Mouse (Mus musculus): ENCODE results near the gene Gm26657.

The Gm26657 gene

DNA sequence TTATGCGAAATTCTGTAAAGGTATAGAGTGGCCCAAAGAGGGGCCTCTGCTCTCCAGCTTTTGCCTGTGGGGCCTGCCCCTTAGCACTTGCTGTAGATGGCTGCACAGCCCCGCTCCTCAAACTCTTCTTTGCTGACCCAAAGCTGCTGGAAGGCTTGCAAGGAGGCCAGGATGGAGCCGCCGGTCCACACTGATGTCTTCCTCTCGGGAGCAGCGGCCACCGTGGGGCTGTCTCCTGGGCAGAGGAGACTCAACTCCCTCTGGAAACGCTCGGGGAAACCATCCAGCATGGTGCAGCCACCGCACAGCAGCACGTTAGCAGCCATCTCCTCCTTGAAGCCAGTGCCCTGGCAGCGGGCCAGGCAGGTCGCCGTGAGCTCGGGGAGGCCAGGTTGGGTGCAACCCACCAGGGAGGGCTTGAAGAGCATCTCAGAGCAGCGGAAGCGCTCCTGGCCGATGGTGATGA lies at the start of gene Gm26657:
Gene Gm26657 (plus strand): TSS at position 51 of the 466 bp plus-strand sequence.
- DNase-seq: no peak

DNA sequence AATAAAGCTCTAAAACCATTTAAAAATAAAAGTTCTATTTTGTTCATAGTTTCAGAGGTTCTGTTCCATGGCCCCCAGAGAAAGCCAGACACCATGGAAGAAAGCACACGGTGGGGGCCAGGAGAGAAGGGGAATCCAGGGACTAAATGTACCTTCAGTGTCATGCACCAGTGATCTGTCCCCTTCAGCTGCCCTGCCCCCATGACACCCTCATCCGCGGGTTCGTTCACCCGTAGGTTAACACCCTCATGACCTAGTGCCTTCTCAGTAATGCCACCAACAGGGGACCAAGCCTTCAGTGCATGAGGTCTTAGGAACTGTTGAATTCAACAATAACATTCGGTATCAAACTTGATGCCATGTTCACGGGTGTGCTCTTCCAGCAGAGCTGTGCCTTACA lies 43.5 kb upstream of the Gm26657 start:
- no peak for DNase-seq

DNA sequence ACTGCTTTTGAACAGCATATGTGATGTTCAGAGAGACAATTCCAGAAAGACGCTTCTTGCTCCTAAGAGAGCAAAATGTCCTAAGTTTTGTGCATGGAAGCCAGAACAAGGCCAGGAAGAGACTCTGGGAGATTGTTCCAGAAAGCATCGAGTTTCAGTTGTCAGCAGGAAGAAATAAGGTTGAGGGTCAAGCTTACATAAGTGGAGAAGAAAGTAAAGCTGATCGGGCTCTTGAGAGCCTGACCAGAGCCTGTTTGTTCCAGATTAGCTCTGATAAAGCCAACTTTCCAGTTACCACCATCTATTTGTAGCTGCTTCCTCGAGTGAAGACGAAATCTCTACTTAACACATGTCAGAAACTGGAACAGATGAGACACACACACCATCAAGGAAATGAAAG lies 41.2 kb upstream of the Gm26657 start:
- no peak for DNase-seq

DNA sequence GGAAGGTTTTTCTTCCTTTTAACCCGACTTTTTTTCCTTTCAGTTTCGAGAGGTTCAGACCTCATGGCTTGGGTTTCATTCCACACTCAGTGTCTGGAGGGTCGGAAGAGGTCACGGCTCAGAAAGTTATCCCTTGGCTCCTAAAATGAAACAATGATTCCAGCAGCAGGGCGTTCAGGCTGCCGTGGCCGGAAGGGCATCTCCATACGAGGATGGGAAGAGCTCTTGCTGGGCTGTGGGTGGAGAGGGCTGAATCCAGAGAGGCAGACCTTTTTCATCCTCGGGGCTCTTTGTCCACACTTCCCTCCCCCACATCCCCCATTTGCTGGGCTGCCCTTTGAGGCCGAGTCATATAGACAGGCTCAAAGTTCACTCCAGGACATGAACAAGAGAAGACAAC lies 37.6 kb upstream of the Gm26657 start:
- no peak for DNase-seq

DNA sequence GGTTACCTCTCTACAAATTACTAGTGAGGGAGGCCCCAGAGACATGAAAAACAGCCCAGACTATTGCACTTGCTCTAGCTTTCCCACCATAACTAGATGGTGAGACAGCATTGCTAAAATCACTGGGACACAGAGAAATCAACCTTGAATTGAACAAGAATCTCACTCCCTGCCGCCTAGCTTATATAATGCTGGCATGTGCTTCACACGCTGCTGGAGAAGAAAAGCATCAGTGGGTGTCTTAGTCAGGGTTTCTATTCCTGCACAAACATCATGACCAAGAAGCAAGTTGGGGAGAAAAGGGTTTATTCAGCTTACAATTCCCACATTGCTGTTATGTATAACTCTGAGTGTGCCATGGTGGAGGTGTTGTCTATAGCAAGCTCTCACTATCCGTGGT lies 26.7 kb upstream of the Gm26657 start:
- no peak for DNase-seq

DNA sequence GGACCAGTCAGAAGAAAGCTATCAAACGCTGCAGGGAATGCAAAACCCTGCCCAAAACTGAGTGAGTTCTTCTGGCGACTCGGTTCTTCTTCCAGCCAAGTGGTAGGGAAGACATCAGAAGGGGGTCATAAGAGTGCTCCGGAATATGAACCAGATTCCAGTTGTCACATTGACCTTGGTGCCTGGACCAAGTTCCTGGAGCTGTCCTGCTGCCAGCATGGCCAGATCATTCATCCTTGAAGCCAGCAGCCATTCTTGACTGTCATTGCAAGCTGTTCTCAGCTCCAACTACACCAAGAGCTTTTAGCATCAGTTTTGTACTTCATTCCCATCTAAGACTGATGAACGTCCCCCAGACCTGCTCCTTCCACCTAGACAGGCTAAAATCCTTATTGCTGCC lies 23.1 kb upstream of the Gm26657 start:
- no peak for DNase-seq

DNA sequence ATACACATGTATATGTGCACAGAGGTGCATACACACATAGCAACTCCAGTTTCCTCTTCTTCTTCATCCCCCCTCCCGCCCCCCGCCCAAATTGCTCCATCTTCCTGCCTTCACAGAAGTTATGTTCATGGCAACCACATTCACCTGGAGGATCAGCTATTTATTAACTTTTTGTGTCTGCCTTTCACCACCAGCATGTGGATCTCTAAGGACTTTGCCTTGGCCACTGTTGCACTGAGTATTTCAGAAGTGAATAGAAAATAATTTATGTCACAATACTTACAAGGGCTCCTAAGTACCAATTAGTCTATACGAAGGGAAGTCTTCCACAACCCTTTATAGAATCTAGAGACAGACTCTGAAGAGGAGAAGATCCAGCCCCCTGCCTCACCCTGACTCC lies 21.9 kb upstream of the Gm26657 start:
- no peak for DNase-seq

DNA sequence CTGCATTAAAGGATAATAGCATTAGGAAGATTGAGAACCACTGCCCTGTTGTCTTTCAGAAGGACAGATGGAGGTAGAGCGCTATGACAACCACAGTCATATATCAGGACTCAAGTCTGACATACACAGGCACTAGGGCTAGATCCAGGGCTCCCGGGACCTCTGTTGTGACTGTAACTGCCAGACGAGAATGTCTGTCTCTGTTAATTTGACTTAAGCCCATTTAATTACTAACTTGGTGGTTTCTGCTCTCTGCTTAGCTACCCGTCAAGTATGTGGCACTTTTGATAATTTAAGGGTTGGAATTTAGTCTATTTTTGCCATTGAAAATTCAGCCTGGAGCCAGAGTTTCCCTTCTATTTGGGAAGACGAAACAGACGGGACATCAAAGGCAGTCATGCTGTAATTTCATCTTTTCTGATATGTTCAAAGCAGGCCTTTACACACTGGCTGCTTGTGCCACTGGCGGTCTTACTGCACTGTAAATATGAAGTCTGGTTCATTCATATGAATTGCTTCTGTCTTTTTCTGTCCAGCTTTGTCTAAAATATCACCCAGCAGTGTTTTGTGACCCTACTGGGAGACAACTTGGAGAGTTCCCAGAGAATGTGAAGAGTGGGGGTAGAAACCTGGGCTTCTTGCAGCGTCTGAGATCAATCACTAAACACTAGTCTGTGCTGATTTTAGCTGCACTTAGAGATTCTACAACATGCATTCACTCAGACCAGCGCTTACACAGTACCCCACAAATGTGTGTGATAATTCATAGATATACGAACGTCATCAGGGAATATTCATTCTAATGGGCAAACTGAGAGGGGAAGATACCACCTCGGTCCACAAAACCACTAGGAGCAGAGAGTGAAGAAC lies 21.1 kb upstream of the Gm26657 start:
- DNase-seq: no peak

DNA sequence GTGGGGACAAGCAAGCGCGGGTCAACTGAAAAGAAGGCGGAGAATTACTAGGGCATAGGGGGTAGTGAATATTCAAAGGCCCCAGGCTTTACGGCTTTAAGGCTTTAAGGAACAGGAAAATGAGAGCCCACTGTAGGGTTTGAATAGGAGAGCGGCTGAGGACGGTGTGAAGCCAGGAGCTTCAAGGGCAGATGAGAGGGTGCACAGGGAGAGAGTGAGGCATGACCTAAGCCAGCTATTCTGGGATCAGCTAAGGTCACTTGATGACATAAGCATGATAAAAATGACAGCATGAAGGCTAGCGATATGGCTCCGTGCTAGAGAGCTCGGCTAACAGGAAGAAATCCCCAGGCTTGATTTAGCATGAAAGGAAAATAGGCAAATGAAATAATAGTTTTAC lies 20.4 kb upstream of the Gm26657 start:
- no peak for DNase-seq

DNA sequence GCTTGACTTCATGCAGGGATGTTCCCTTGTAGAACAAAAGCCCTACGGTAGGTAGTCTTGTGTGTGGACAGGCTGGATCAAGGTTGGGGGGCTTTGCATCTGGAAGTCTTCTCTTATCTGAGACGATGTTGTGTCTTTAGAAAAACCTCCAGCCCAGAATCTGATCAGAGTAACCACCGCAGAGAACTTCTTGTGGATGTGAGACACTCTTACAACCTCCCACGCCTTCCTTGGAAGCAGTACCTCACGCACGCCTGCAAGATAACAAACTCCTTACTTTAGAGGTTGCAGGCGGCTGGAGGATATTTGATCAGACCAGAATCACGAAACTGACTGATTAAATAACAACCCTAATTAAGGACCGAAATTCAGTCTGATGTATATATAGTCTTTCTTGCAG lies 19.5 kb upstream of the Gm26657 start:
- no peak for DNase-seq

DNA sequence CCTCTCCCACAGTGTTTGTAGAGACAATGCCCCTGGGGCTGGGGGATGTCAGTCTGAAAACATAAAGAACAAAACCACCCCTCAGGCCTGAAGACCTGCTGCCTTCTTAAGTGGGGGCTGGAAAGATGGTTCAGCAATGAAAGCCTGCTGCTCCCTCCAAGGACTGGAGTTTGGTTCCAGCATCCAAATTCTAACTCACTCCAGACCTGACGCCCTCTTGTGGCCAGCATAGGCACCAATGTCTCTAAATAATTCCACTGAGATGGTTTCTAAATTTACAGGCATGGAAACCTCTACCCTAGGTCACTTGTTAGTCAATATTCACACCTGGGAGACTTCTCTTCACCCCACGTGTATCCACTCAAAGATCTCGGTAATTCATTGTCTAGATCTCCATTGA lies 18.4 kb upstream of the Gm26657 start:
- DNase-seq: peak; percentile 53

DNA sequence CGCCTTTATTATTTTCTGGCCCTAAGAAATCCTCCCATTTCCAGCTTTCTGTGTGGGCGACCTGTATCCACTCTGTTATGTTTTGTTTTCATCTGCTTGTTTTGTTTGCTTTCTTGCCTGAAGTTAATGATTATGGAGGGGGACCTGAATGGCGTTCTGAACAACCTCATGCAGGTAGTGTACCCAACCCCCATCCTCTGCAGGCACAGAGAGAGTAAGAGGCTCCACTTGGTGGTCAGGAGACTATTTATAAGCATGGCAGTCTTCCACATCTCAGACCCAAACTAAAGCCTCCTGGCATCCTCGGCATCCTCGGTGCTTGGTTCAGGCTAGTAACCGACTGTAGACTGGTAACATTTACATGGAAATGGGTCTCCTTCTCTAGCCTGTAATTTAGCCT lies 17.5 kb upstream of the Gm26657 start:
- DNase-seq: no peak

DNA sequence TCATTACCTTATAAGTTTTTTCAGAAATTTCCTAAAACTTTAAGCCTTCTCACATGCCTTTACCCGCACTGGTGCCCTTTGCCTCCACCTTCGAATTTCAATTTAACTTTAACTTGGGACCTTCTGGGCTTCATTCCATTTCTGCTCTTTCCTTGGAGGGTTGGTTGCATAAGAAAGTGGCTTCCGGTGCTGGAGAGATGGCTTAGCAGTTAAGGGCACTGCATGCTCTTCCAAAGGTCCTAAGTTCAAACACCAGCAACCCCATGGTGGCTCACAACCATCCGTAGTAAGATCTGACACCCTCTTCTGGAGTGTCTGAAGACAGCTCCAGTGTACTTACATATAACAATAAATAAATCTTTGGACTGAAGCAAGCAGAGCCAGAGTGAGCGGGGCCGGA lies 16.6 kb upstream of the Gm26657 start:
- DNase-seq: no peak

DNA sequence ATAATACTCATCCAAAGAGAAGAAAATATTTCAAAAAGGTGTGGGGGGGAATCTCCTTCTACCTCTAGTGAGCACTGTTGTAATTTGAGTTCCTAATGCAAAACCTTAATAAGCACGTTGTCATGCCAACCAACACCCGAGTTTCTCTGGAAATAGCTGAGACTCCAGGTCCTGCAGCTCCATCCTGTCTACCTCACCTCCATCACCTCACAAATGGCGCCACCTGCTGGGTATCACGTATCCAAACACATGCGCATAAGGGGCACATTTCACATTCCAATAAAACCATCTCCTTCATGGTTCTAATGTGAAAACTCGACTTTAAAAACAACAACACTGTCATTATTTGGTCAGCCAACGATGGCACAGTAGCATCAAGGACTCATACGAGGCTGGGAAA lies 14.0 kb upstream of the Gm26657 start:
- DNase-seq: peak; percentile 69

DNA sequence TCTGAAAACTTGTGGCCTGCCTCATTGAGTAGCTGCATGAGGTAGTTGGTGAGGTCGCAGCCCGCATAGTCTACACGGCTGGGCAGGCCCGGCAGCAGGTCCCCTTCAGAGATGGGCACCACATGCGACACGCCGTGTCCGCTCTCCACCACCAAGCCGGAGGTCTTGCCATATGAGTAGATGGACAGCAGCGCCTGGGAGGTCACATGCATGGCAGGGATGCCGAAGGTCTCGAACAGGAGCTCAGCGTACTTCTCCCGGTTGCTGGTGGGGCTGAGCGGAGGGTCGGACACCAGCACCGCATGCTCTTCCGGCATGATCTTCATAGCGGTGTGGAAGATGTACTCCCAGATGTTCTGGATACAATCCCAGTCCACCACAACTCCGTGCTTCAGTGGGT lies 741 bp downstream of the Gm26657 start:
- DNase-seq: no peak

DNA sequence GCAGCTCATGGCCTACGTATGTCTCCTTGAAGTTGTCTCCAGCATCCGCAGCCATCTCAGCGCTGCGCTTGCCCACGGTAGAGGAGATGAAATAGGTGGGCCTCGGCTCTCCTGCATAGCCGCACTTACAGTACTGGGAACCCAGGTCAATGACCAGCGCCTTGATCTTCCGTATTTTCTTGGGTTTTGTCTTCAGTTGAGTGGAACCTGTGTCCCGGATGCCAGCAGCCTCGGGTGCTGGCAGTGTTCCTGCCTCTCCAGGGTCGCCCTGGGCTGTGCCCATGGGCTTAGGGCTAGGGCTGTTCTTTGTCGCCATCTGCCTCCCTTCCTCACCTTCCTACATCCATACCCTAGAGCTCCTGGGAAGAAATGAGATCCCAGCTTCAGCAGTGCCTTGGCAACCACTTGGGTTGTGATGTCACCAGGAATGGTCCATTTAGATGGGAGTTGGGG lies 1.2 kb downstream of the Gm26657 start, which contains the start of gene Actl7b:
Gene Actl7b (minus strand): TSS at position 403 of the 453 bp plus-strand sequence.
- DNase-seq: no peak

DNA sequence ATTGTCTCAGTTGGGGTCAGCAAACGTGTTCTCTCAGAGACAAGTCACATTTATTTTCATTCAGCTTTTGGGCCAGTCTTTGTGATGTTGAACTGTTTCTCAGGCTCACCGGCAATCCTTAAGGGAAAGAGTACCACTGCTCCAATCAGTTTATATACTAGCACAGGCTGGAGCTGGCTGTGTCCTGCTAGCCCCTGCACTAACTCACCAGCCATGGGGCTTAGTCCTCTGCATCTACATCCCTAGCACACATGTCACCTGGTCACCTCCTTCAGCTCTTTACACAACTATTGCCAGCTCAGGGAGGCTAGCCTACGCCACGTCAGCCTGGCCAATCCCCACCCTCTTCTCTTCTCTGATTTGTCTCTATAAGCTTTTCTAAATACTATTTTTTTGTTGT lies 2.8 kb downstream of the Gm26657 start:
- no peak for DNase-seq

DNA sequence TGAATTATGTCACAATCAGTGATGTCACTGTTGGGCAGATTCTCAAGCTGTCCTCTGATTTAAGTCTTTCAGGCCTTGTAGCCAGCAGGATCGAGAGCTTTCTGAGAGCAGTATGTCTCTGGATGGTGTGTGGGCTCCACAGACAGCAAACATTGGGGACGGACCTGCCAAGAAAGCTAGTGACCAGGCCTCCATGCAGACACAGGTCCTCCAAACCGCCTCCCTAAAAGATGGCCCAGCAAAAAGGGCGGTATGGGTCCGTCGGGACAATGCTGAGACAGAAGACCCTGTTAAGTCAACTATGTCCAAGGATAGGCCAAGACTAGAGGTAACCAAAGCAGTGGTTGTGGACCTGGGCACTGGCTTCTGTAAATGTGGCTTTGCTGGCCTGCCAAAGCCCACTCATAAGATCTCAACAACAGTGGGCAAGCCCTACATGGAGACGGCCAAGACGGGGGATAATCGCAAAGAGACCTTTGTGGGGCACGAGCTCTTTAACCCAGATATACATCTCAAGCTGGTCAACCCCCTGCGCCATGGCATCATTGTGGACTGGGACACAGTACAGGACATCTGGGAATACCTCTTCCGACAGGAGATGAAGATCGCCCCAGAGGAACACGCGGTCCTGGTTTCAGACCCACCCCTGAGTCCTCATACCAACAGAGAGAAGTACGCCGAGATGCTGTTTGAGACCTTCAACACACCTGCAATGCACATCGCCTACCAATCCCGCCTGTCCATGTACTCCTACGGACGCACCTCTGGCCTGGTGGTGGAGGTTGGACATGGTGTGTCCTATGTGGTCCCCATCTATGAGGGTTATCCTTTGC lies 3.7 kb downstream of the Gm26657 start, which contains the start of gene Actl7a:
Gene Actl7a (plus strand): TSS at position 51 of the 833 bp plus-strand sequence.
- DNase-seq: no peak

DNA sequence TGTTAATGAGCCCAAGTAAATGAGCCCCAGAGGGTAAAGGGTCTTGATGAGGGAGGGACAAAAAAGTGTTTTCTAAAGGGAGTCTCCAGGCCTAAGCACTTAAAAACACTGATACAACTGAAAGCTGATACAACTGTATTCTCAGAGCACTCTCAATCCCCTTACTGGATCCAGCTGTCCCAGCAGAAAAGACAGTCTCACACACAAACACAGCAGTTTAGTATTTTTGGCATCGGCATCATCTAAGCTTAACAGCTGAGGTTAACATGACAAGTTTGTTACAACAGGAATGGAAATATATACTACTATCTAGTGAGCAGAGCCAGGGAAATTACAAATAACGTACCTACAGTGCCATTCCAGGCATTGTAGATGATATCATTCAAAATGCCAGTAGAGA lies 6.5 kb downstream of the Gm26657 start:
- no peak for DNase-seq

DNA sequence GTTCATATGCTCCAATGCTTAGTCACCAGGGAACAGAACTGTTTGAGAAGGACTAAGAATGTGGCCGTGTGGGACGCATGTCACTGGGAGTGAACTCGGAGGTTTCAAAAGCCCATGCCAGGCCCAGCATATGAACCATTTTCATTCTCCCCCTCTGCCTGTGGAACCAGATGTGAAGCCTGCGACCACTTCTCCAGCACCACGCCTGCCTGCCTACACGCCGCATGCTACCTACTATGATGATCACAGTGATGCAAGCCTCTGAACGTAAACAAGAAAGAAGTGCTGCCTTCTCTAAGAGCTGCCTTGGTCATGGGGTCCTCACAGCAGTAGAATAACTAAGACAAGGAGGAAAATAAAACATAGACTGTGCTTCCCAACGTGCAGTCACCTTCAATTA lies 7.6 kb downstream of the Gm26657 start:
- DNase-seq: no peak

DNA sequence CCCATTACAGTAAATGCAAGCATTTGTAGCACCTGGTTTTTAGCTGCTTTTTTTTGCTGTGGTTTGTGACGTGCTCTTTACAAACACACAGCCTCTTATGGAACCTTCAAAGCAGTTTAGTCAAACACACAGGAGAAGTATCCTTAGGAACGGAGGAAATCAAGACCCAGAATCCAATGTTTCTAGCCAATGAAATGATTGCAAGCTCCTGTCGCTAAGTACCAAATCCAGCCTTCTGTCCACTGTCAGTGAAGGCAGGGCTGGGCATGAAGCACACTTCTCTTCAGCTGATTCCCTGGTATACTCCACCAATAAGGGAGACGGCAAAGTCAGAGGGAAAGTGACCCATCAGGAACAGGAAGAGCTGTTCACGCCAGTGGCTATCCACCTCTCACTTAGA lies 16.2 kb downstream of the Gm26657 start:
- DNase-seq: no peak

DNA sequence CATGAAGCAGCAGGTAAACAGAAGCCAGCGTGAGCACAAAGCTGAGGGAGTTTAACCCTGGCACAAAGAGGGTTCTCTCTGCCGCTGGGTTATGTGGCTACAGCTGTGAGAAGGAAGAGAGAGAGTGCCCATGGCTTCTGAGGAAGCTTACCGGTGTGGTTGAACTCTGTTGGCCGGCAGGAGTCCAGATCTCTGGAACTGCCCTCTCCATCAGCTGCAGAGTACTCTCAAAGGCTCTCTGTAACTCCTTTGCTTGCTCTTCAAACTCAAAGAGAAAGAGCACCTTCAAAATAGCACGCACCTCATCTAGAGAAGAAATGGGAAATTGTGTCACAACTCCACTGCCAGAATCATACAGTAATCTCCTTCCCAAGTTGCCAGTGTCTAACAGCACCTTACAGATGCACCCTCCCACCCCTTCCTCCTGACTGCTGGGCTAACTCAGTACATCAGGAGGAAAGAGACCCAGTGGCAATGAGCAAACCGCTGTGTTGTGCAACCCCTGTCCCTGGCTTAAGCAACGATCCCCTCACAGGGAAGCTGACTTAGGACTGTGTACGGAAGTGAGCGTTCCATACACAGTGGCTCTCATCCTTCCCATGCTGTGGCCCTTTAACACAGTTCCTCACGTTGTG lies 17.2 kb downstream of the Gm26657 start:
- no peak for DNase-seq

DNA sequence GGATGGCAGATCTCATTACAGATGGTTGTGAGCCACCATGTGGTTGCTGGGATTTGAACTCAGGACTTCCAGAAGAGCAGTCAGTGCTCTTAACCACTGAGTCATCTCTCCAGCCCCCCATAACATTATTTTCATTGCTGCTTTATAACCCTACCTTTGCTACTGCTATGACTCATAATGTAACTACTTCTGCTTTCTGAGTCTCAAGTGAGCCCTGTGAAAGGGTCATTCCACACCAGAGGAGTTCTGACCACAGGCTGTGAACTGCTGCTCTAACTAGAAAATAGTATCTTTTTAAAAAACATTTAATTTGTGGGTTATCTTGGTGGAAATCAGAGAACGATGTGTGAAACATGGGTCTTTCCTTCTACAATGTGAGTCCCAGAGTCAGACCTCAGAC lies 17.8 kb downstream of the Gm26657 start:
- no peak for DNase-seq

Data from thymus, postnatal 4 days (tissue).